Mouse (Mus musculus) adrenal gland, adult 18-20 months (tissue): Measurements from ENCODE around the gene Klhl24. TPM values are rescaled to one million over a fixed set of nuclear protein-coding genes. Genes with fewer than 3 reads are reported as not detected.

Source experiments
- DNase-seq, 2 experiments: peaks; one replicate each; pipeline ENCODE4 v3.0.0; 2021 to 2022; ENCODE audit warnings: low spot score in 2 of 2
- total RNA-seq, 2 experiments: library from RNA; stranded (reverse); gene quantifications; 1 replicate in 1 of 2; 2 replicates in 1 of 2; pipeline ENCODE4 v1.2.3; 2021

The Klhl24 gene
- total RNA-seq, 2 experiments from 2014 or later, result 50.1 to 53.9 TPM

DNA sequence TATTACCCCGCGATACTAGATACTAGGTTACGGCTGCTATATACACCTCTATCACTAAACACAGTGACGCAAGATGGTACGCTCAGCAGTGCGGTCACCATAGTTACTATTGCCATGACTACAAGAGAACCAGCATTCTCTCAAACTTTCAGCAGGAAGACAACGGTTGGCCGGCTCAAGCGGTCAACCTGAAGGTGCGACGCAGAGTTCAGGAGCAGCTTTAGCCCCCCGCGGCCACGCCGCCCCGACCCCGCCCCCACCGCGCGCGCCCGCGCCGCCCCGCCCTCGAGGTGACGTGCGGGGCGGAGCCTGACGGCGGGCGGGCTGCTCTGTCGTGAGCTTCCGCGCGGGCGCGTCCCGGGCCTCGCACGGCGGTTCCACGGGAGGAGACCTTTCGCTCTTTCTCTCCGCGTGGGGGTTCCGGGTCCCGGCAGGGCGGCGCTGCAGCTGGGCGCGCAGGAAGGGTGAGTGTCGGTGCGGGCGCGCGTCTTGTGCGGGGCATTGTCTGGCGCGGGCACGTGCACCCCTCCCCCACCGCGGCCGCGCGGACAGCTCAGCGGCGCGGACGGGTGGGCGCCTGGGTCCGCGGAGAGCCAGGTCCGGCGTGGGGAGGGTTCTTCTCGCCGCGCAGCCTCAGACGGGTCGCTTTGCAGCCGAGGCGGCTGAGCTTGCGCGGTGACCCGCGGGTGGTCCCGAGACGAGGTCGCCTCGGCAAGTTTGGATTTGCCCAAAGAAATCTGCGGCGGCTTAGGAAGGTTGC is 43.6 kb downstream of the Klhl24 start, which contains the start of gene Yeats2:
Gene Yeats2 (plus strand): TSS at position 292 of the 760 bp plus-strand sequence.
- DNase-seq, result peak; percentile 79 to 80

DNA sequence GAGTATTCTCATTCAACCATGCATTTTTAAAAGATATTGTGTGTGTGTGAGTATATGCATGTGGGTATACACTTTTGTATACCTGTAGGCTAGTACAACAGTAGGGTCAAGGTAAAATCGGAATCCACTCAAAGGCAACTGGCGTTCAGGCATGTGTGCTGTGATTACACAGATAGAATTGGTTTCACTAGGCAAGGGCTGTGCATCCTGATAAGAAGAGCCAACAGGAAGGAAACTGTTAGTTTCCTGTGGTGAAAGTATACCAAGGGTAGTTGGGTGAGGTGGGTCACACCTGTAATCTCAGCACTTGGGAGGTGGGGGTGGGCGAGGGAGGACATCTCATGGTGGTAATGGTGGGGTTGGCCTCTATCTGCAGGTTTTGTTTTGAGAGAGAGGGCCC is 47.2 kb downstream of the Klhl24 start:
- no peak for DNase-seq

DNA sequence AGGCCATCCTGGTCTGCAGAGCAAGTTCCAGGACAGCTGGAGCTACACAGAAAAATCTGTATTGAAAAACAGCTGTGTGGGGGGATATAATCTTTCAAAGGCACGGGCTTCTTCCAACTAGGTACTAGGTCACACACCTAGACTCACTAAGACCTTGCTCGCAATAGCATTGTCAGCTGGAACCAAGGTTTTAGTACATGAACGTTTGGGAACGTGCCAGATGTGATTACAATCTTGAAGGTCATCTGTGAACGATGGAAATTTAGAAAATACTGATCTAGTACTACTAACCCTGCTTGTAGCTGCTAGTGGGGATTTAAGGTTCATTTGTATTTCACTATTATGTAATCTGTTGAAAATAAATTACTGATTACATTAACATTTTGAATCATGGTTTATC is 54.6 kb downstream of the Klhl24 start:
- DNase-seq, result peak in 1 of 2 experiments; percentile 22

DNA sequence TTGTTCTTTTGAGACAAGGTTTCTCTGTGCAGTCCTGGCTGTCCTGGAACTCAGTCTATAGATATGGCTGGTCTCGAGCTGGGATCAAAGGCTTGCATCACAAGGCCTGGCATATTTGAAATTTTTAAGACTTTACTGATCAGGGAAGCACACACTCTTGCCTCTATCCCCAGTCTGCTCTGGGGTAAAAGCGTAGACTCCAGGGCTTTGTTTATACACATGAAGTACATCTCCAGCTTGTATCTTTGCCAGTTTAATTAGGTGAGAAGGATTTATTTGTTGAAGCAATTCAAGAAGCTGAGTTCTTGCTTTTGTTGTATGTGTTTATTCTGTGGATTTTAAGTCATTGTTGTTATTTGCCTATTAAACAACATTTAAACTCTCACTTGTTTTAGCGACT is 56.4 kb downstream of the Klhl24 start:
- DNase-seq, result no peak

DNA sequence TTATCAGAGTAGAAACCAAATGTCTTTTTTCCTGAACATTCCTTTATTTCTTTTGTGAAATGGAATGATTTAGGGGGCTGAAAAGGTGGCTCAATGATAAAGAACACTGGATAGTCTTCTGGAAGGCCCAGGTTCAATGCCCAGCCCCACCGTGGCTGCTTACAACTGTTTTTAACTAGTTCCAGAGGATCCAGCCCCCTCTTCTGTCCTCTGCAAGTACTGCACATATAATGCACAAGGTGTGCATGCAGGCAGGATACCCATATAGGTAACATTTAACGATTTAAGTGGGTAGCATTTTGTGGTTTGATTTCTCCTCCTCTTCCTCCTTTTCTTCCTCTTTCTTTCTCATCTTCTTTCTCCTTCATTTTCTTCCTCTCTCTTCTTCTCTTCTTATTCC is 62.8 kb downstream of the Klhl24 start:
- no peak for DNase-seq

DNA sequence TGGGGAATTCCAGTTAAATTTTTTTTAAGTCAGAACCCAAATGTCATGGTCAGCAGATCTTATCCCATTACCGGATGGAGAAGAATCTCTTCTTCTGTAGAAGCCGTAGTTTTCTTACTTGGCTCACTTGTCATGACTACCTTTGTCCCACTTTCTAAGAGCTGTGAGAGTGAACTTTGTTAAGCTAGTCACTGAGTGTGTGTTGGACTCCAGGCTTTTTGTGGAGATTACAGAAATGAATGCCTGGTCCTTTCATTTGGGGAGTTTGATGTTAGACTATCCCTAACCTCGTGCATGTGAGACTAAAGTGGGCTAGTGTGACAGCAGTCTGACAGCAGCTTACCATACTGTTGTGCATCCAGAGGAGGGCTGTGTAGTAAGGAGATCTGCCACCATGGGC is 71.7 kb downstream of the Klhl24 start:
- no peak for DNase-seq

DNA sequence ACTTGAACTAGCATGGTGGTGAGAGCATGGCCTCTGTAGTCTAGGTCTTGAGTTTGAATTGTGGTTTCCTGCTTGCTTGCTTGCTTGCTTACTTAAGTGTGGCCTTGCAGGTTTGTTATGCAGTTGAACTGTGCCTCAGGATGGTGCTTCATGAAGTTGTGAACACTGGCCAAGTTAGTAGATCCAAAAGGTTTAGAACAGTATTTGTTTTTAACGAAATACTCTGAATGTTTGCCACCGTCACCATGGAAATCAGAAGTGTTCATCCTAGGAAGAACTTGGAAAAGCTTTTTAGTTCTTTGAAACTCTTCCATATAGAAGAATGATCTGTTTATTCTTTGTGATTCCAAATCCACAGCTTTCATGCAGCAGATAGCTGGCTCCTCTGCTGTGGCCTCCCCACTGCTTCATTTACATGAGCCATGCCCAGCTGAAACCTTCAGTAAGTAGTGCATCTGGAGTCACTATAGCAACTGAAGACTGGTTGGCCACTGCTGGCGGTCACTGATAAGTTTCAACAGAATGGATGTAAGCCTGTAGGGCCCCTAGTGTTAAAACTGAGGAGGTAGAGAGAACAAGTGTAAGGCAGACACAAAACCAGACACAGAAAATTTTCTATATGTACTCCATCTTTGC is 72.2 kb downstream of the Klhl24 start:
- DNase-seq, result no peak

Other genes with a start within 250 kb of the Klhl24 start
- gene Klhl6, start 114.5 kb upstream of the Klhl24 start, total RNA-seq, result 1 to 10 TPM; 4.2 to 6.1 TPM
- gene Yeats2, start 43.5 kb downstream of the Klhl24 start, total RNA-seq, result 10 to 100 TPM; 17.1 to 25.6 TPM
- 10 to 100 TPM in 1 of 2 experiments, under 1 TPM in 1; 0.19 to 10.9 TPM for gene Map6d1, start 143.8 kb downstream of the Klhl24 start, total RNA-seq
- 100 to 1,000 TPM in 1 of 2 experiments, 10 to 100 TPM in 1; 96.8 to 111 TPM for gene Parl, start 204.8 kb downstream of the Klhl24 start, total RNA-seq
- under 1 TPM in 1 of 2 experiments, not detected in 1; 0.74 TPM for gene Cyp2ab1, start 227.9 kb downstream of the Klhl24 start, total RNA-seq